Mouse (Mus musculus) thymus, adult 2 months (tissue): ENCODE measurements around the gene Adprhl1.

ENCODE experiments used
- CTCF ChIP-seq: fragments of 200-500 bp; IDR thresholded peaks from 2 replicates; pipeline ENCODE4 v1.5.1; 2012; ENCODE audit warnings: mild to moderate bottlenecking, control low read depth, low read length, moderate library complexity, borderline replicate concordance; ENCODE audit not compliant: control insufficient read depth, poor library complexity, insufficient read depth; ENCODE audit errors: extremely low read depth
- POLR2A ChIP-seq: fragments of 200-500 bp; IDR thresholded peaks from 2 replicates; pipeline ENCODE4 v1.6.1; 2012; ENCODE audit warnings: mild to moderate bottlenecking, low read length, control low read depth, moderate library complexity; ENCODE audit not compliant: control insufficient read depth, poor library complexity, insufficient read depth; ENCODE audit errors: extremely low read depth

DNA sequence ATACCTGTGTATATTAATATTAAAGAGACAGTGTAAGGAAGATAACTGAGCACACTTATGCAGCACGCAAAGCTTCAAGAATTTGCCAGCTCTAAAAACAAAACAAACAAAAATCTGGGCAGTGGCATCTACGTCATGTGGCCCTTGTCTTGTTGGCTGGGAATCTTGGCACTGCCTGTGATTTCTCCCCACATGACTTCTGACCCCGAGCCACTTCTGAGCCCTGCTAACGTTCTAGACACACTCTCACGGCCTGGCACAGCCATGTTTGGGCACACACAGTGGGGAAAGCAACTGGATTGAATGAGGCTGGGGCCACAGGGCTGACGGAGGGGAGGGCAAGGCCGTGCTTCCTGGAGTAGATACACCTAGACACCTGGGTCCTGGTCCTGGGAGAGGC, 13.3 kb downstream of the Adprhl1 start:
- TF ChIP-seq CTCF (no peak), POLR2A (no peak)
